ENCODE assay signal across 35 mouse cellular contexts in the genomic region with DNA sequence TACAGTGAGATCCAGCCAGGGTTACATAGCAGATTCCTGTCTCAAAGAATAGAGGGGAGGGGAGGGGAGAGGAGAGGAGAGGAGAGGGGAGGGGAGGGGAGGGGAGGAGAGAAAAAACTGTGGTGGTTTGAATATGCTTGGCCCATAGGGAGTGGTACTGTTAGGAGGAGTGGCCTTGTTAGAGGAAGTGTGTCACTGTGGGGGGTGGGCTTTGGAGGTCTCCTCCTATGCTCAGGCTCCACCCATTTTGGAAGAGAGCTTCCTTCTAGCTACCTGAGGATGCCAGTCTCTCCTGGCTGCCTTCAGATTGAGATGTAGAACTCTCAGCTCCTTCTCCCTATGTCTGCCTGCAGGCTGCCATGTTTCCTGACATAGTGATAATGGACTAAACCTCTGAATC. TPM values are rescaled to one million over a fixed set of nuclear protein-coding genes. Genes with fewer than 3 reads are reported as not detected.
"Had no signal": no experiment of that assay in that cellular context is flagged by ENCODE, and none has a peak within 500 bp of the region (broad histone marks: within the 10 kb centered on the region; RNA-seq: fewer than 3 reads in every experiment).

No protein-coding gene starts in this region.

- H3K4me1 ChIP-seq: limb, embryonic 10.5 days; limb, embryonic 13.5 days; midbrain, embryonic 12.5 days; midbrain, embryonic 13.5 days had no signal

- H3K9me3 ChIP-seq: limb, embryonic 10.5 days; limb, embryonic 12.5 days; limb, embryonic 13.5 days; limb, embryonic 15.5 days; liver, embryonic 12.5 days; liver, embryonic 13.5 days; liver, embryonic 15.5 days; lung, embryonic 15.5 days; midbrain, embryonic 10.5 days; midbrain, embryonic 12.5 days; midbrain, embryonic 13.5 days; midbrain, embryonic 15.5 days; neural tube, embryonic 12.5 days had no signal

- ATAC-seq: liver, embryonic 12.5 days; liver, postnatal 0 days; lung, postnatal 0 days; midbrain, embryonic 13.5 days; midbrain, embryonic 15.5 days; midbrain, embryonic 16.5 days had no signal

- H3K4me3 ChIP-seq: limb, embryonic 10.5 days; limb, embryonic 12.5 days; limb, embryonic 13.5 days; limb, embryonic 15.5 days; liver, embryonic 12.5 days; liver, embryonic 13.5 days; liver, embryonic 15.5 days; lung, embryonic 15.5 days; megakaryocyte, embryonic 14.5 days; midbrain, embryonic 10.5 days; midbrain, embryonic 12.5 days; midbrain, embryonic 13.5 days; midbrain, embryonic 15.5 days; myocyte; neural tube, embryonic 12.5 days had no signal

- H3K27ac ChIP-seq: limb, embryonic 10.5 days; limb, embryonic 12.5 days; limb, embryonic 13.5 days; limb, embryonic 15.5 days; liver, embryonic 12.5 days; liver, embryonic 13.5 days; liver, embryonic 14.5 days; liver, embryonic 15.5 days; lung, embryonic 15.5 days; macrophage; midbrain, embryonic 10.5 days; midbrain, embryonic 12.5 days; midbrain, embryonic 13.5 days; midbrain, embryonic 15.5 days; neural tube, embryonic 12.5 days had no signal

- H3K4me2 ChIP-seq: limb, embryonic 12.5 days; limb, embryonic 13.5 days; limb, embryonic 15.5 days; liver, embryonic 11.5 days; liver, embryonic 12.5 days; liver, embryonic 13.5 days; liver, embryonic 15.5 days; lung, embryonic 14.5 days; lung, embryonic 15.5 days; midbrain, embryonic 11.5 days; midbrain, embryonic 12.5 days; midbrain, embryonic 13.5 days; midbrain, embryonic 15.5 days; neural tube, embryonic 12.5 days had no signal

- H3K36me3 ChIP-seq: limb, embryonic 10.5 days; limb, embryonic 12.5 days; limb, embryonic 13.5 days; limb, embryonic 15.5 days; liver, embryonic 12.5 days; liver, embryonic 13.5 days; liver, embryonic 15.5 days; lung, embryonic 15.5 days; midbrain, embryonic 10.5 days; midbrain, embryonic 12.5 days; midbrain, embryonic 13.5 days; midbrain, embryonic 15.5 days; neural tube, embryonic 12.5 days had no signal

- H3K9ac ChIP-seq: limb, embryonic 12.5 days; limb, embryonic 13.5 days; limb, embryonic 15.5 days; liver, embryonic 12.5 days; liver, embryonic 13.5 days; liver, embryonic 14.5 days; liver, embryonic 15.5 days; liver, postnatal 0 days; lung, embryonic 14.5 days; lung, embryonic 15.5 days; midbrain, embryonic 12.5 days; midbrain, embryonic 13.5 days; midbrain, embryonic 15.5 days; neural tube, embryonic 12.5 days had no signal

- DNase-seq: left cerebral cortex, postnatal 4 days; liver; liver, embryonic 13.5 days; liver, postnatal 0 days; lung, adult 18-20 months; lung, adult 2 months; lung, embryonic 14.5 days; lung, postnatal 10 days; lung, postnatal 14 days; lung, postnatal 36 days; lung, postnatal 4 days; midbrain, embryonic 14.5 days had no signal

- H3K27me3 ChIP-seq: limb, embryonic 12.5 days; limb, embryonic 13.5 days; limb, embryonic 15.5 days; liver, embryonic 12.5 days; liver, embryonic 13.5 days; liver, embryonic 15.5 days; lung, embryonic 15.5 days; midbrain, embryonic 12.5 days; midbrain, embryonic 13.5 days; midbrain, embryonic 15.5 days; neural tube, embryonic 12.5 days had no signal

RNA-seq across cellular contexts. Expression of gene Cldn15, which starts 18.5 kb away (rescaled TPM):
- total RNA-seq: left cerebral cortex, postnatal 10 days; left cerebral cortex, postnatal 25 days had no signal
- polyA plus RNA-seq: macrophage; neural tube, embryonic 11.5 days had no signal
